In the genomic region with DNA sequence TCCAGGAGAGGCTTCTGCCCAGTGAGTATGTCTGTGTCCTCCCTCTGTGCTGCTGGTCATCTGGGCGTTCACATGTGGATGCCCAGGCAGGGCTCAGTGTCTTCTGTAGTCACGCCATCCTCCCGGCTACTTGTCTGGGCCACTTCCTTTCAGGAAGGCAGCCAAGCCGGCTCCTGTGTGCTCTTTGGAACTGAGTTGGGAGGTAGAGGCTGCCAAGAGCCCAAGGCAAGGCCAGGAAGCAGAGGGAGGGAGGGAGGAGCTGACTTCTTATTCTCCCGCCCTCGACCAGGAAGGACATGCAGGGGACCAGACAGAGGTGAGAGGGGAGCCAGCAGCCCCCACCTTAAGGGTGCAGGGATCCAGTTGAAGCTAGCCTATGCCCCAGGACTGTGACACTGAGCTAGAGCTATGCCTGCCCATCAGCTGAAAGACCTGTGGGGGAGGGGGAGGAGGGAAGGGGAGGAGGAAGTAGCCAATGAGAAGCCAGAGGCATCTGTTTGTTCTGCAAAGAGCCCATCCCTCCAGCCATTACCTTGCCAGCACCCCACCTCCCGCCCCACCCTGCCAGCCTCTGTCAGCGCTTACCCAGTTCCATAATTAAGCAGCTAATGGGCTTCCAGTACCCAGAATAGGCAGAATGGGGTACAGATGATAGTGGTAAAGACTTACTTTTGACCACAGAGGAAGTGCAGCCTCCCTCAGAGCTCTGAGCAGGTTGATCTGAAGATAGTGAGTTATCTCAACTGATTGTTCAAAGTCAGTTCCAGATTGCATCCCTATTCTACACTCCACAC, we compare ENCODE assay signal across 7 mouse cellular contexts. TPM values are rescaled to one million over a fixed set of nuclear protein-coding genes. Genes with fewer than 3 reads are reported as not detected.
A peak's percentile ranks its signal among the peaks of the same experiment; 100 is the strongest.
DNase-seq lines count a peak whose midpoint lies in the region; ATAC-seq and TF ChIP-seq lines count a peak whose summit lies in the region.

No protein-coding gene starts in this region.

- no peaks in the 10 kb centered on the region for H3K9me3 ChIP-seq in E14TG2a.4 (ENCODE audit: low read length)
- no peaks in the 10 kb centered on the region for H3K9me3 ChIP-seq in embryonic facial prominence, embryonic 15.5 days (replicated peaks)
- no peaks in the 10 kb centered on the region for H3K9me3 ChIP-seq in heart, embryonic 14.5 days (ENCODE audit: control insufficient read depth, low read length)
- H3K9me3 ChIP-seq in kidney, postnatal 0 days (replicated peaks; ENCODE audit: low read length) = no peaks in the 10 kb centered on the region

- H3K4me2 ChIP-seq in embryonic facial prominence, embryonic 15.5 days (replicated peaks) = 0 out of 2 replicates have a peak overlapping the region, but pooled peaks have one; percentile 2
- H3K4me2 ChIP-seq in heart, embryonic 14.5 days (ENCODE audit: low read length) = 0 out of 2 replicates have a peak overlapping the region, but pooled peaks have one; percentile 8
- no peak overlapping the region for H3K4me2 ChIP-seq in kidney, postnatal 0 days (ENCODE audit: low read length)

- H3K9ac ChIP-seq in embryonic facial prominence, embryonic 15.5 days = no peak overlapping the region
- no peak overlapping the region for H3K9ac ChIP-seq in heart, embryonic 14.5 days (ENCODE audit: low read length)
- H3K9ac ChIP-seq in kidney, postnatal 0 days (ENCODE audit: low read depth, low read length) = no peak overlapping the region

- DNase-seq in adipocyte (ENCODE audit: low spot score) = peak; percentile 90
- peak; percentile 71 for DNase-seq in kidney, postnatal 0 days (ENCODE audit: low spot score)
- peak; percentile 68 for DNase-seq in testis, postnatal 10 days (ENCODE audit: low spot score)

- peaks cover 66% of the 10 kb centered on the region for H3K4me1 ChIP-seq in E14TG2a.4 (replicated peaks; ENCODE audit: low read depth, low read length)
- H3K4me1 ChIP-seq in embryonic facial prominence, embryonic 15.5 days = peaks cover 24% of the 10 kb centered on the region
- H3K4me1 ChIP-seq in heart, embryonic 14.5 days (ENCODE audit: control insufficient read depth in 2 of 2, insufficient read depth in 2 of 2, low read length in 2 of 2) = peaks cover 0 to 12% of the 10 kb centered on the region in 2 experiments; a peak in 2 of 4 replicates
- H3K4me1 ChIP-seq in kidney, postnatal 0 days (replicated peaks; ENCODE audit: insufficient read depth, low read length) = no peaks in the 10 kb centered on the region; the same call in none of the 2 replicates

- no peaks in the 10 kb centered on the region for H3K27me3 ChIP-seq in E14TG2a.4 (ENCODE audit: insufficient read depth, low read length)
- H3K27me3 ChIP-seq in embryonic facial prominence, embryonic 15.5 days = no peaks in the 10 kb centered on the region
- H3K27me3 ChIP-seq in heart, embryonic 14.5 days (ENCODE audit: control insufficient read depth, insufficient read depth, low read length) = no peaks in the 10 kb centered on the region; the same call in none of the 2 replicates
- H3K27me3 ChIP-seq in kidney, postnatal 0 days (ENCODE audit: insufficient read depth, low read length) = no peaks in the 10 kb centered on the region

- 16% methylated on average over 8 of the region's 8 CpGs for WGBS in embryonic facial prominence, embryonic 15.5 days
- WGBS in heart, embryonic 14.5 days = 22% methylated on average over 8 of the region's 8 CpGs
- 6% methylated on average over 8 of the region's 8 CpGs for WGBS in kidney, postnatal 0 days

- peak overlapping the region; percentile 61 for H3K27ac ChIP-seq in embryonic facial prominence, embryonic 15.5 days (replicated peaks)
- H3K27ac ChIP-seq in heart, embryonic 14.5 days (replicated peaks in 1 of 2; ENCODE audit: control insufficient read depth in 1 of 2, insufficient read depth in 1 of 2, low read depth in 2 of 2, low read length in 2 of 2) = peak overlapping the region; percentile 82
- peak overlapping the region; percentile 44; the same call in 1 of the 2 replicates for H3K27ac ChIP-seq in kidney, postnatal 0 days

- no peak for TF ChIP-seq CTCF in E14TG2a.4 (conservative IDR thresholded peaks at IDR 0.05; ENCODE audit: low read length)
- TF ChIP-seq CTCF in kidney, postnatal 0 days (IDR thresholded peaks at IDR 0.05; ENCODE audit: low read depth) = no peak

- peak; percentile 35; the same call in 1 of the 2 replicates for ATAC-seq in embryonic facial prominence, embryonic 15.5 days (ENCODE audit: insufficient number of reproducible peaks, low FRiP score, low TSS enrichment, low read depth)
- peak; percentile 23; the same call in 1 of the 2 replicates for ATAC-seq in heart, embryonic 14.5 days (ENCODE audit: insufficient number of reproducible peaks, insufficient read depth, low FRiP score, low read depth)
- ATAC-seq in kidney, postnatal 0 days (replicated peaks; ENCODE audit: low FRiP score, low read depth) = peak; percentile 31; the same call in 1 of the 2 replicates
- ATAC-seq in megakaryocyte, adult 5-6 weeks (ENCODE audit: poor library complexity, severe bottlenecking) = peak; percentile 60

- H3K4me3 ChIP-seq in E14TG2a.4 (replicated peaks; ENCODE audit: low read length) = peak overlapping the region; percentile 69
- H3K4me3 ChIP-seq in embryonic facial prominence, embryonic 15.5 days (replicated peaks) = no peak overlapping the region
- H3K4me3 ChIP-seq in heart, embryonic 14.5 days (ENCODE audit: control insufficient read depth in 1 of 2, insufficient read depth in 1 of 2, low read depth in 1 of 2, low read length in 2 of 2) = no peak overlapping the region
- H3K4me3 ChIP-seq in kidney, postnatal 0 days (replicated peaks; ENCODE audit: low read depth, low read length) = no peak overlapping the region

- no peaks in the 10 kb centered on the region for H3K36me3 ChIP-seq in E14TG2a.4 (ENCODE audit: insufficient read depth, low read length)
- no peaks in the 10 kb centered on the region for H3K36me3 ChIP-seq in embryonic facial prominence, embryonic 15.5 days
- H3K36me3 ChIP-seq in heart, embryonic 14.5 days (ENCODE audit: control insufficient read depth, insufficient read depth, low read length) = no peaks in the 10 kb centered on the region
- H3K36me3 ChIP-seq in kidney, postnatal 0 days (ENCODE audit: insufficient read depth, low read length) = no peaks in the 10 kb centered on the region

RNA-seq across cellular contexts. Expression of a gene that starts 9.1 kb away (rescaled TPM):
- polyA plus RNA-seq in embryonic facial prominence, embryonic 15.5 days (2015; fragmentation: Nextera tagmentation; extraction: Ambion mirVana) = 0.25 TPM in 1 of 2 replicates, not detected in the other
- 0.24 TPM in 2 replicates for polyA plus RNA-seq in heart, embryonic 14.5 days (2014; fragmentation: Nextera tagmentation; extraction: Ambion mirVana)
- not detected in 2 replicates for polyA plus RNA-seq in kidney, postnatal 0 days (2015; fragmentation: Nextera tagmentation; extraction: Ambion mirVana)
- not detected in 2 replicates for total RNA-seq in megakaryocyte, adult 5-6 weeks (2015)
- total RNA-seq in megakaryocyte, adult 5-6 weeks (2017) = not detected in 2 replicates

RNA-seq across cellular contexts. Expression of a gene that starts 17.9 kb away (rescaled TPM):
- polyA plus RNA-seq in embryonic facial prominence, embryonic 15.5 days (2015; fragmentation: Nextera tagmentation; extraction: Ambion mirVana) = 11.7 and 14.6 TPM in 2 replicates
- 34.6 and 36.7 TPM in 2 replicates for polyA plus RNA-seq in heart, embryonic 14.5 days (2014; fragmentation: Nextera tagmentation; extraction: Ambion mirVana)
- polyA plus RNA-seq in kidney, postnatal 0 days (2015; fragmentation: Nextera tagmentation; extraction: Ambion mirVana) = 0.28 and 0.52 TPM in 2 replicates
- total RNA-seq in megakaryocyte, adult 5-6 weeks (2015) = not detected in 2 replicates
- total RNA-seq in megakaryocyte, adult 5-6 weeks (2017) = not detected in 2 replicates

RNA-seq across cellular contexts. Expression of a gene that starts 22.2 kb away (rescaled TPM):
- 4,177 and 4,242 TPM in 2 replicates for polyA plus RNA-seq in embryonic facial prominence, embryonic 15.5 days (2015; fragmentation: Nextera tagmentation; extraction: Ambion mirVana)
- 447 and 511 TPM in 2 replicates for polyA plus RNA-seq in heart, embryonic 14.5 days (2014; fragmentation: Nextera tagmentation; extraction: Ambion mirVana)
- 353 and 441 TPM in 2 replicates for polyA plus RNA-seq in kidney, postnatal 0 days (2015; fragmentation: Nextera tagmentation; extraction: Ambion mirVana)
- 0.36 and 0.42 TPM in 2 replicates for total RNA-seq in megakaryocyte, adult 5-6 weeks (2015)
- total RNA-seq in megakaryocyte, adult 5-6 weeks (2017) = 0.49 and 4.8 TPM in 2 replicates

RNA-seq across cellular contexts. Expression of a gene that starts 32.6 kb away (rescaled TPM):
- polyA plus RNA-seq in embryonic facial prominence, embryonic 15.5 days (2015; fragmentation: Nextera tagmentation; extraction: Ambion mirVana) = 11.0 and 12.8 TPM in 2 replicates
- 8.1 and 8.6 TPM in 2 replicates for polyA plus RNA-seq in heart, embryonic 14.5 days (2014; fragmentation: Nextera tagmentation; extraction: Ambion mirVana)
- polyA plus RNA-seq in kidney, postnatal 0 days (2015; fragmentation: Nextera tagmentation; extraction: Ambion mirVana) = 10.3 and 10.6 TPM in 2 replicates
- total RNA-seq in megakaryocyte, adult 5-6 weeks (2015) = 73.7 and 76.7 TPM in 2 replicates
- total RNA-seq in megakaryocyte, adult 5-6 weeks (2017) = 155 and 158 TPM in 2 replicates

RNA-seq across cellular contexts. Expression of a gene that starts 51.4 kb away (rescaled TPM):
- polyA plus RNA-seq in embryonic facial prominence, embryonic 15.5 days (2015; fragmentation: Nextera tagmentation; extraction: Ambion mirVana) = 29.7 and 33.9 TPM in 2 replicates
- polyA plus RNA-seq in heart, embryonic 14.5 days (2014; fragmentation: Nextera tagmentation; extraction: Ambion mirVana) = 8.5 and 10.1 TPM in 2 replicates
- 13.1 and 14.5 TPM in 2 replicates for polyA plus RNA-seq in kidney, postnatal 0 days (2015; fragmentation: Nextera tagmentation; extraction: Ambion mirVana)
- total RNA-seq in megakaryocyte, adult 5-6 weeks (2015) = 0.74 and 1.0 TPM in 2 replicates
- 0.18 and 0.69 TPM in 2 replicates for total RNA-seq in megakaryocyte, adult 5-6 weeks (2017)
